Mouse (Mus musculus) neural tube, embryonic 12.5 days (tissue): ENCODE data around the gene Zfp655. TPM values are rescaled to one million over a fixed set of nuclear protein-coding genes. Genes with fewer than 3 reads are reported as not detected.

Source experiments
- polyA plus RNA-seq: library from polyadenylated mRNA; unstranded; fragments of >200 nt; fragmentation: Nextera tagmentation; extraction: Ambion mirVana; gene quantifications from 2 replicates; pipeline ENCODE4 v1.2.1, GENCODE M21; 2016

The Zfp655 gene
- polyA plus RNA-seq, 1 experiment from 2014 or later = 41.7 TPM

Other genes starting within 250 kb of the Zfp655 start
- gene Gm4871, start 199.0 kb upstream of the Zfp655 start, polyA plus RNA-seq = not detected in 2 replicates
- gene 1700018F24Rik, start 188.7 kb upstream of the Zfp655 start, polyA plus RNA-seq = not detected in 2 replicates
- gene Arpc1a, start 147.9 kb upstream of the Zfp655 start, polyA plus RNA-seq = 196 and 198 TPM in 2 replicates
- not detected in 2 replicates for gene Kpna7, start 147.7 kb upstream of the Zfp655 start, polyA plus RNA-seq
- gene Arpc1b, start 117.5 kb upstream of the Zfp655 start, polyA plus RNA-seq = 94.4 and 101 TPM in 2 replicates
- gene Pdap1, start 91.5 kb upstream of the Zfp655 start, polyA plus RNA-seq = 116 and 136 TPM in 2 replicates
- gene Bud31, start 91.4 kb upstream of the Zfp655 start, polyA plus RNA-seq = 231 and 236 TPM in 2 replicates
- gene Ptcd1, start 64.6 kb upstream of the Zfp655 start, polyA plus RNA-seq = 20.5 and 21.8 TPM in 2 replicates
- 58.5 and 59.5 TPM in 2 replicates for gene Cpsf4, start 64.5 kb upstream of the Zfp655 start, polyA plus RNA-seq
- gene Atp5j2, start 39.7 kb upstream of the Zfp655 start, polyA plus RNA-seq = 538 and 555 TPM in 2 replicates
- 12.7 and 13.0 TPM in 2 replicates for gene Zkscan14, start 29.8 kb upstream of the Zfp655 start, polyA plus RNA-seq
- 17.5 and 19.2 TPM in 2 replicates for gene Zkscan5, start 27.2 kb upstream of the Zfp655 start, polyA plus RNA-seq
- 0.57 and 0.91 TPM in 2 replicates for gene Zscan25, start 48.8 kb downstream of the Zfp655 start, polyA plus RNA-seq
- gene Cyp3a57, start 113.6 kb downstream of the Zfp655 start, polyA plus RNA-seq = not detected in 2 replicates
- not detected in 2 replicates for gene Cyp3a16, start 238.0 kb downstream of the Zfp655 start, polyA plus RNA-seq